Mouse (Mus musculus): ENCODE results near the gene Odf3l2. TPM values are rescaled to one million over a fixed set of nuclear protein-coding genes. Genes with fewer than 3 reads are reported as not detected.
A peak's percentile ranks its signal among the peaks of the same experiment; 100 is the strongest.

Gene Odf3l2
- polyA plus RNA-seq, 1 experiment = not detected

GRCm38 (mm10) chr10:79687513-79687912 is 42.0 kb upstream of the Odf3l2 start:
- Histone ChIP-seq H3K27ac (ENCODE audit: insufficient read depth, low read length) (no peak overlapping the region), H3K27me3 (ENCODE audit: control insufficient read depth, insufficient read depth, low read length, poor library complexity, severe bottlenecking) (no peaks in the 10 kb centered on the region), H3K9me3 (replicated peaks; ENCODE audit: control insufficient read depth, insufficient read depth, low read length, poor library complexity, severe bottlenecking) (no peaks in the 10 kb centered on the region), H3K36me3 (ENCODE audit: control insufficient read depth, insufficient read depth, low read length, poor library complexity, severe bottlenecking) (peaks cover 44% of the 10 kb centered on the region), H3K4me1 (ENCODE audit: control insufficient read depth, insufficient read depth, low read length) (peaks cover 1% of the 10 kb centered on the region), H3K9ac (ENCODE audit: low read depth, poor library complexity, severe bottlenecking) (no peak overlapping the region), H3K4me3 (ENCODE audit: low read depth, low read length) (no peak overlapping the region)
- TF ChIP-seq EP300 (IDR thresholded peaks at IDR 0.05; ENCODE audit: insufficient read depth, low read depth, low read length) (peak; percentile 58), POLR2A (IDR thresholded peaks at IDR 0.05; ENCODE audit: insufficient read depth, low read length) (no peak), CTCF (IDR thresholded peaks at IDR 0.05; ENCODE audit: low read depth, low read length) (no peak)

- Histone ChIP-seq H3K4me1 (ENCODE audit: control insufficient read depth, insufficient read depth, low read length) (peaks cover 1% of the 10 kb centered on the region), H3K9ac (ENCODE audit: low read depth, poor library complexity, severe bottlenecking) (no peak overlapping the region), H3K4me3 (ENCODE audit: low read depth, low read length) (no peak overlapping the region), H3K36me3 (ENCODE audit: control insufficient read depth, insufficient read depth, low read length, poor library complexity, severe bottlenecking) (peaks cover 44% of the 10 kb centered on the region), H3K9me3 (replicated peaks; ENCODE audit: control insufficient read depth, insufficient read depth, low read length, poor library complexity, severe bottlenecking) (no peaks in the 10 kb centered on the region), H3K27ac (ENCODE audit: insufficient read depth, low read length) (no peak overlapping the region), H3K27me3 (ENCODE audit: control insufficient read depth, insufficient read depth, low read length, poor library complexity, severe bottlenecking) (no peaks in the 10 kb centered on the region)
- TF ChIP-seq CTCF (IDR thresholded peaks at IDR 0.05; ENCODE audit: low read depth, low read length) (no peak), POLR2A (IDR thresholded peaks at IDR 0.05; ENCODE audit: insufficient read depth, low read length) (no peak), EP300 (IDR thresholded peaks at IDR 0.05; ENCODE audit: insufficient read depth, low read depth, low read length) (no peak)
These were observed 41.2 kb upstream of the Odf3l2 start for GRCm38 (mm10) chr10:79686691-79687090.

- H3K36me3 ChIP-seq (ENCODE audit: control insufficient read depth, insufficient read depth, low read length, poor library complexity, severe bottlenecking) = peaks cover 44% of the 10 kb centered on the region
- TF ChIP-seq EP300 (IDR thresholded peaks at IDR 0.05; ENCODE audit: insufficient read depth, low read depth, low read length) (no peak), POLR2A (IDR thresholded peaks at IDR 0.05; ENCODE audit: insufficient read depth, low read length) (no peak), CTCF (IDR thresholded peaks at IDR 0.05; ENCODE audit: low read depth, low read length) (no peak)
- H3K27me3 ChIP-seq (ENCODE audit: control insufficient read depth, insufficient read depth, low read length, poor library complexity, severe bottlenecking) = no peaks in the 10 kb centered on the region
- no peaks in the 10 kb centered on the region for H3K9me3 ChIP-seq (replicated peaks; ENCODE audit: control insufficient read depth, insufficient read depth, low read length, poor library complexity, severe bottlenecking)
- H3K4me3 ChIP-seq (ENCODE audit: low read depth, low read length) = no peak overlapping the region
- peaks cover 1% of the 10 kb centered on the region for H3K4me1 ChIP-seq (ENCODE audit: control insufficient read depth, insufficient read depth, low read length)
- no peak overlapping the region for H3K9ac ChIP-seq (ENCODE audit: low read depth, poor library complexity, severe bottlenecking)
- H3K27ac ChIP-seq (ENCODE audit: insufficient read depth, low read length) = no peak overlapping the region
These were observed 40.7 kb upstream of the Odf3l2 start for GRCm38 (mm10) chr10:79686219-79686618.

- H3K36me3 ChIP-seq (ENCODE audit: control insufficient read depth, insufficient read depth, low read length, poor library complexity, severe bottlenecking) = peaks cover 44% of the 10 kb centered on the region
- TF ChIP-seq EP300 (IDR thresholded peaks at IDR 0.05; ENCODE audit: insufficient read depth, low read depth, low read length) = no peak
- no peak for TF ChIP-seq CTCF (IDR thresholded peaks at IDR 0.05; ENCODE audit: low read depth, low read length)
These were observed 39.4 kb upstream of the Odf3l2 start for GRCm38 (mm10) chr10:79684770-79685600.

GRCm38 (mm10) chr10:79683726-79684640 is 38.4 kb upstream of the Odf3l2 start:
- H3K9me3 ChIP-seq (replicated peaks; ENCODE audit: control insufficient read depth, insufficient read depth, low read length, poor library complexity, severe bottlenecking) = no peaks in the 10 kb centered on the region
- peaks cover 44% of the 10 kb centered on the region for H3K36me3 ChIP-seq (ENCODE audit: control insufficient read depth, insufficient read depth, low read length, poor library complexity, severe bottlenecking)
- TF ChIP-seq EP300 (IDR thresholded peaks at IDR 0.05; ENCODE audit: insufficient read depth, low read depth, low read length) (no peak), CTCF (IDR thresholded peaks at IDR 0.05; ENCODE audit: low read depth, low read length) (no peak), POLR2A (IDR thresholded peaks at IDR 0.05; ENCODE audit: insufficient read depth, low read length) (no peak)
- peak overlapping the region; percentile 83 for H3K9ac ChIP-seq (ENCODE audit: low read depth, poor library complexity, severe bottlenecking)
- peak overlapping the region; percentile 58 for H3K27ac ChIP-seq (ENCODE audit: insufficient read depth, low read length)
- H3K4me1 ChIP-seq (ENCODE audit: control insufficient read depth, insufficient read depth, low read length) = peaks cover 1% of the 10 kb centered on the region
- H3K27me3 ChIP-seq (ENCODE audit: control insufficient read depth, insufficient read depth, low read length, poor library complexity, severe bottlenecking) = no peaks in the 10 kb centered on the region
- peak overlapping the region; percentile 93 for H3K4me3 ChIP-seq (ENCODE audit: low read depth, low read length)

More at GRCm38 (mm10) chr10:79684770-79685600, 39.4 kb upstream of the Odf3l2 start:
- Histone ChIP-seq H3K27ac (ENCODE audit: insufficient read depth, low read length) (no peak overlapping the region), H3K9ac (ENCODE audit: low read depth, poor library complexity, severe bottlenecking) (no peak overlapping the region), H3K4me1 (ENCODE audit: control insufficient read depth, insufficient read depth, low read length) (peaks cover 1% of the 10 kb centered on the region), H3K27me3 (ENCODE audit: control insufficient read depth, insufficient read depth, low read length, poor library complexity, severe bottlenecking) (no peaks in the 10 kb centered on the region), H3K4me3 (ENCODE audit: low read depth, low read length) (no peak overlapping the region), H3K9me3 (replicated peaks; ENCODE audit: control insufficient read depth, insufficient read depth, low read length, poor library complexity, severe bottlenecking) (no peaks in the 10 kb centered on the region)

Data from ES-Bruce4 (cell line).